Mouse (Mus musculus) lung, postnatal 0 days (tissue): ENCODE results near the gene Upk2. TPM values are rescaled to one million over a fixed set of nuclear protein-coding genes. Genes with fewer than 3 reads are reported as not detected.

Experiments
- ATAC-seq: fragments of 200-750 bp; cut with Nextera tagmentation; 2 replicates; pipeline ENCODE4 v1.8.0; 2017; ENCODE audit warnings: moderate library complexity
- DNase-seq: peaks from one replicate; pipeline ENCODE4 v3.0.0-alpha.2; 2016; ENCODE audit warnings: low spot score
- H3K27ac ChIP-seq: fragments of 300-500 bp; sonication (generic); 2 replicates; pipeline ENCODE4 v1.5.1; 2014; ENCODE audit warnings: antibody characterized with exemption, mild to moderate bottlenecking, low read length, mixed read lengths
- H3K27me3 ChIP-seq: fragments of 300-500 bp; sonication (generic); replicated peaks from 2 replicates; pipeline ENCODE4 v1.6.1; 2014; ENCODE audit warnings: low read length, mixed read lengths; ENCODE audit not compliant: insufficient read depth
- H3K36me3 ChIP-seq: fragments of 300-500 bp; sonication (generic); 2 replicates; pipeline ENCODE4 v1.6.1; 2014; ENCODE audit warnings: low read length, mixed read lengths; ENCODE audit not compliant: insufficient read depth
- H3K4me1 ChIP-seq: fragments of 300-500 bp; sonication (generic); 2 replicates; pipeline ENCODE4 v1.6.1; 2014; ENCODE audit warnings: antibody characterized with exemption, low read depth, low read length, mixed read lengths; ENCODE audit not compliant: insufficient read depth
- H3K4me2 ChIP-seq: fragments of 300-500 bp; sonication (generic); replicated peaks from 2 replicates; pipeline ENCODE4 v1.6.1; 2014; ENCODE audit warnings: low read depth, mild to moderate bottlenecking, low read length, moderate library complexity, mixed read lengths
- H3K4me3 ChIP-seq: fragments of 300-500 bp; sonication (generic); 2 replicates; pipeline ENCODE4 v1.5.1; 2014; ENCODE audit warnings: low read depth, low read length
- H3K9ac ChIP-seq: fragments of 300-500 bp; sonication (generic); replicated peaks from 2 replicates; pipeline ENCODE4 v1.6.1; 2014; ENCODE audit warnings: low read depth, mild to moderate bottlenecking
- H3K9me3 ChIP-seq: fragments of 300-500 bp; sonication (generic); 2 replicates; pipeline ENCODE4 v1.6.1; 2016; ENCODE audit warnings: low read length, mixed read lengths
- CTCF ChIP-seq: IDR thresholded peaks from 2 replicates; pipeline ENCODE4 v1.5.1; 2016; ENCODE audit warnings: antibody characterized with exemption, mild to moderate bottlenecking
- EP300 ChIP-seq: IDR thresholded peaks from 2 replicates; pipeline ENCODE4 v1.6.1; 2016; ENCODE audit warnings: antibody characterized with exemption, mild to moderate bottlenecking, control low read depth
- WGBS: fragments of 180-500 bp; shearing (Covaris S2); extraction: QIAGEN DNeasy Blood & Tissue Kit; methylation state at CpG from one replicate; pipeline ENCODE4 v1.1.7; 2014; 5-methylcytosine and 5-hydroxymethylcytosine counted together
- polyA plus RNA-seq: library from polyadenylated mRNA; unstranded; fragments of >200 nt; fragmentation: Nextera tagmentation; extraction: Ambion mirVana; gene quantifications from 2 replicates; pipeline ENCODE4 v1.2.1, GENCODE M21; 2015

The Upk2 gene
- polyA plus RNA-seq, 1 experiment from 2014 or later: 2.3 TPM

DNA sequence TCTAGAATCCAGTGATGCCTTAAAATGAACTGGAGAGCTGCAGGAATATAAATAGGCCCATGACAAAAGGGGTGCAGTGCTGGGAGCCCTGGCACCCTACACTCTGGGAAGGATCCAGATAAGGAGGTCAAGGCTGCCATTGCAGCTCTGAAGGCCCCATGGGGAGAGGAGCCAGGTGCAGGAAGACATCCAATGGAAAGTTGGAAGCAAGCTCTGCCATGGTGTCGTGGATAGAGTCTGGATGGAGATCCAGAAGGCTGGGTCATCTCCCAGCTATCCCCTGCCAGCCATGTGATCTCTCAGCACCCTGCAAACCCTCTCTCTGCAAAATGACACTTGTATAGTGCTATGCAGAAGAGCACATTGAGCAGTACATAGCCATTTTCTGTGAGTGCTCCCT, 19.6 kb upstream of the Upk2 start:
- DNase-seq (no peak), ATAC-seq (no peak)
- WGBS: 0% methylated on average over 1 of the region's 1 CpGs
- Histone ChIP-seq H3K9ac (no peak overlapping the region), H3K9me3 (no peaks in the 10 kb centered on the region), H3K4me2 (no peak overlapping the region), H3K27me3 (no peaks in the 10 kb centered on the region), H3K36me3 (no peaks in the 10 kb centered on the region), H3K27ac (no peak overlapping the region), H3K4me1 (no peaks in the 10 kb centered on the region), H3K4me3 (no peak overlapping the region)
- no peak for TF ChIP-seq CTCF
- TF ChIP-seq EP300: no peak

DNA sequence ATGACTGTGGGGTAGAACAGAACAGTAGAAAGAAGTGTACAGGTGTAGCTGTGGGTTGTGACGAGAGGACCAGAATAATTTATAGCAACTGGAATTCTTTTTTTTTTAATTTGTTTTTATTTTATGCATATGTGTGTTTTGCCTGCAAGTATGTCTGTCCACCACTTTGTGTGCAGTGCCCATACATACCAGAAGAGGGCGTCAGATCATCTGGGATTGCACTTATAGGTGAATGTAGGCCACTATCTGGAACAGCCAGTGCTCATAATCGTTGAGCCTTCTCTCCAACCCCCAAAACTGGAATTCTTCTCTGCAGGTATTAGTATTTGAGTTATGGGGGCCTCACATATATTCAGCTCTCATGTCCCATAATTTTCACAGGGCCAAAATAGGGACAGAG, 18.4 kb upstream of the Upk2 start:
- WGBS: 59% methylated on average over 3 of the region's 3 CpGs
- peak; percentile 54 for TF ChIP-seq CTCF
- TF ChIP-seq EP300: no peak
- ATAC-seq (no peak), DNase-seq (no peak)
- Histone ChIP-seq H3K9me3 (no peaks in the 10 kb centered on the region), H3K4me3 (no peak overlapping the region), H3K4me1 (no peaks in the 10 kb centered on the region), H3K4me2 (no peak overlapping the region), H3K27me3 (no peaks in the 10 kb centered on the region), H3K27ac (no peak overlapping the region), H3K9ac (no peak overlapping the region), H3K36me3 (no peaks in the 10 kb centered on the region)

GRCm38 (mm10) chr9:44468800-44469199, 14.0 kb upstream of the Upk2 start:
- H3K4me2 ChIP-seq: no peak overlapping the region
- no peak for DNase-seq
- no peak overlapping the region for H3K9ac ChIP-seq
- H3K27ac ChIP-seq: no peak overlapping the region
- no peaks in the 10 kb centered on the region for H3K9me3 ChIP-seq
- TF ChIP-seq CTCF (no peak), EP300 (no peak)
- H3K4me1 ChIP-seq: no peaks in the 10 kb centered on the region
- no peak for ATAC-seq
- no peaks in the 10 kb centered on the region for H3K36me3 ChIP-seq
- H3K27me3 ChIP-seq: no peaks in the 10 kb centered on the region
- WGBS: 43% methylated on average over 2 of the region's 2 CpGs
- H3K4me3 ChIP-seq: no peak overlapping the region

DNA sequence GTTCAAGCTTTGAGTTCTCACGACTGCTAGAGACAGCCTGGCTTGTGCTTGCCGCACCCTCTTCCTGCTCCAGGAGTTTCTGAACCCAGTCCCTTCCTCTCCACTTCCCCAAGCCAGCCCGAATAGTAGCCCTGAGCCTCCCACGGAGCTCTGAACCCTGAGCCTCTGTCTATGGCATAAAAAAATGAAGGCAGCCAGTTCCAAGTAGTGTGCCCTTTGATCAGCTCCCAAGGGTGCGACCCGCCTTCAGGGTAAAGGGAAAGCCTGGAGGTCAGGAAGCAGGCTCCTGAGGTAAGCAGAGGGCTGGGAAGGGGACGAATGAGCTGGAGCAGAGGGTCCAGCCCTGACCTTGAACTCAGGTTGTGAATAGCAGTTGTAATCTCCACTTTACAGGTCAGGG, 13.4 kb upstream of the Upk2 start:
- no peak overlapping the region for H3K4me2 ChIP-seq
- no peak overlapping the region for H3K9ac ChIP-seq
- TF ChIP-seq CTCF (no peak), EP300 (no peak)
- H3K36me3 ChIP-seq: no peaks in the 10 kb centered on the region
- no peaks in the 10 kb centered on the region for H3K27me3 ChIP-seq
- 42% methylated on average over 7 of the region's 7 CpGs for WGBS
- ATAC-seq: no peak
- no peaks in the 10 kb centered on the region for H3K9me3 ChIP-seq
- H3K27ac ChIP-seq: no peak overlapping the region
- no peaks in the 10 kb centered on the region for H3K4me1 ChIP-seq
- no peak for DNase-seq
- H3K4me3 ChIP-seq: no peak overlapping the region

DNA sequence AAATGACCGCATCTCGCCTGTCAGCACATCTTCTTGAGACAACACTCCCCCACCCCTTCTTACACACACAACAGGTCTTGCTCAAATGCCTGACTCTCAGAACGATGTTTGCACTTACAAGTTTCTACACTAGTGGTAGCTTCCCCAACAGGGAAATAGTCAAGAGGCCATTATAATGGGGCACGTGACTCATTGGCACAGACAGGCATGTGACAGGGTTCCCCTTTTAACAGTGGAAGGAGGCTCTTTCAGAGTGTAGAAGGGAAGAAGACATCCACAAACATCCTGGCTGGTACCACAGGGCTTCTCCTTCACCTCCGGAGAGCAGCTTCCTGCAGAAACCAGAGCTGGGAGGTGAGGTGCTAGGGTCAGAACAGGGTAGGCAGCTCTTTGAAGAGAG, 7.2 kb upstream of the Upk2 start:
- Histone ChIP-seq H3K27ac (no peak overlapping the region), H3K4me2 (no peak overlapping the region), H3K9me3 (no peaks in the 10 kb centered on the region), H3K9ac (no peak overlapping the region), H3K27me3 (no peaks in the 10 kb centered on the region), H3K4me1 (no peaks in the 10 kb centered on the region), H3K4me3 (no peak overlapping the region), H3K36me3 (no peaks in the 10 kb centered on the region)
- peak; percentile 48 for ATAC-seq
- peak; percentile 48 for DNase-seq
- 45% methylated on average over 5 of the region's 5 CpGs for WGBS
- TF ChIP-seq CTCF (no peak), EP300 (no peak)

DNA sequence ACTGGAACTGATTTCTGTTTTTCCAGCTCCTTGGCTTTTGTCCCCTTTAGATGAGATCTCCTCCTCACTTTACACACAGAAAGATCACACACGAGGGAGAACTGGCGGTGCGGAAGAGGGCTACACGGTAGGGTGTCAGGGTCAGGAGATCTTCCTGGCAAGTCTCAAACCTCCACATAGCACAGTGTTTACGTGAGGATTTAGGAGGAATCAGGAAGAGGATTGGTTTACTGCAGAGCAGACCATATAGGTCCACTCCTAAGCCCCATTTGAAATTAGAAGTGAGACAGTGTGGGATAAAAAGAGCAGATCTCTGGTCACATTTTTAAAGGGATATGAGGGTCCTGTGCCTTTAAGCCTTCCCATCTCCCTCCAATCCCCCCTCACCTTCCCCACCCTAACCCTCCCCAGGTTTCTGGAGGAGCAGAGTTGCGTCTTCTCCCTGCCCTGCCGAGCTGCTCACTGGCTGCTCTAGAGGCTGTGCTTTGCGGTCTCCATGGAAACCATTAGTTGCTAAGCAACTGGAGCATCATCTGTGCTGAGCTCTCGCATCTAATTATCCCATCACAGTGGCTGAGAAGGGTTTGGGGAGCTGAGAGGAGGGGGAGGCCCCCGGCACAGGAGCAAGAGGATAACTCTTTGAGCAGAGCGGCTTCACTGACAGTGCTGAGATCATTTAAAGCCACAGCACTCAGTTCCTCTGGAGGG, 2.4 kb upstream of the Upk2 start:
- 8% methylated on average over 11 of the region's 11 CpGs for WGBS
- Histone ChIP-seq H3K36me3 (no peaks in the 10 kb centered on the region), H3K27me3 (no peaks in the 10 kb centered on the region; the same call in 1 of the 2 replicates), H3K9me3 (no peaks in the 10 kb centered on the region), H3K4me3 (no peak overlapping the region), H3K4me2 (no peak overlapping the region), H3K9ac (no peak overlapping the region), H3K27ac (no peak overlapping the region), H3K4me1 (no peaks in the 10 kb centered on the region)
- no peak for ATAC-seq
- TF ChIP-seq CTCF (no peak), EP300 (no peak)
- DNase-seq: no peak
